Mouse (Mus musculus) E14TG2a.4 (cell line): ENCODE results near the gene Ror1.

Experiments used
- H3K27me3 ChIP-seq: 2 replicates; pipeline ENCODE4 v1.6.1; 2014; ENCODE audit warnings: low read length, control low read depth; ENCODE audit not compliant: insufficient read depth
- H3K36me3 ChIP-seq: 2 replicates; pipeline ENCODE4 v1.6.1; 2014; ENCODE audit warnings: low read length, control low read depth; ENCODE audit not compliant: insufficient read depth
- H3K4me1 ChIP-seq: replicated peaks from 2 replicates; pipeline ENCODE4 v1.6.1; 2014; ENCODE audit warnings: low read depth, low read length, control low read depth
- H3K4me3 ChIP-seq: replicated peaks from 2 replicates; pipeline ENCODE4 v1.5.1; 2014; ENCODE audit warnings: mild to moderate bottlenecking, low read length
- H3K9me3 ChIP-seq: 2 replicates; pipeline ENCODE4 v1.6.1; 2014; ENCODE audit warnings: low read length, control low read depth
- CTCF ChIP-seq: conservative IDR thresholded peaks from 2 replicates; pipeline ENCODE4 v1.5.1; 2014; ENCODE audit warnings: low read length
- NANOG ChIP-seq: IDR thresholded peaks from 2 replicates; pipeline ENCODE4 v1.6.1; 2014; ENCODE audit warnings: borderline replicate concordance, low read length, mixed read lengths
- POU5F1 ChIP-seq: IDR thresholded peaks from 2 replicates; pipeline ENCODE4 v1.6.1; 2014; ENCODE audit warnings: low read length, borderline replicate concordance

Ror1 gene

GRCm38 (mm10) chr4:100095685-100096595 is at the start of gene Ror1:
Ror1 (plus strand) TSS chr4:100095791.
- Histone ChIP-seq H3K36me3 (no peaks in the 10 kb centered on the region), H3K4me1 (peaks cover 49% of the 10 kb centered on the region), H3K9me3 (no peaks in the 10 kb centered on the region), H3K27me3 (peaks cover 62% of the 10 kb centered on the region), H3K4me3 (peak within 1 kb of the TSS; percentile 84)
- TF ChIP-seq POU5F1 = no peak
- TF ChIP-seq CTCF = peak; percentile 45
- no peak for TF ChIP-seq NANOG

GRCm38 (mm10) chr4:100047066-100047465 is 48.5 kb upstream of the Ror1 start:
- TF ChIP-seq POU5F1 (no peak), NANOG (no peak), CTCF (no peak)
- H3K36me3 ChIP-seq = no peaks in the 10 kb centered on the region
- no peak overlapping the region for H3K4me3 ChIP-seq
- peaks cover 7% of the 10 kb centered on the region; the same call in 1 of the 2 replicates for H3K4me1 ChIP-seq
- H3K27me3 ChIP-seq = peaks cover 24% of the 10 kb centered on the region
- H3K9me3 ChIP-seq = peaks cover 22% of the 10 kb centered on the region

- no peak overlapping the region for H3K4me3 ChIP-seq
- H3K4me1 ChIP-seq = peaks cover 5% of the 10 kb centered on the region; the same call in 1 of the 2 replicates
- no peaks in the 10 kb centered on the region for H3K36me3 ChIP-seq
- peaks cover 11% of the 10 kb centered on the region for H3K27me3 ChIP-seq
- TF ChIP-seq POU5F1 (no peak), CTCF (no peak), NANOG (no peak)
- H3K9me3 ChIP-seq = peaks cover 22% of the 10 kb centered on the region
Observed at GRCm38 (mm10) chr4:100048351-100048950, 47.1 kb upstream of the Ror1 start.

GRCm38 (mm10) chr4:100051767-100052166 is 43.8 kb upstream of the Ror1 start:
- no peaks in the 10 kb centered on the region for H3K36me3 ChIP-seq
- peaks cover 22% of the 10 kb centered on the region for H3K9me3 ChIP-seq
- peaks cover 5% of the 10 kb centered on the region; the same call in 1 of the 2 replicates for H3K4me1 ChIP-seq
- H3K4me3 ChIP-seq = no peak overlapping the region
- no peak for TF ChIP-seq CTCF
- no peak for TF ChIP-seq NANOG
- no peak for TF ChIP-seq POU5F1
- H3K27me3 ChIP-seq = no peaks in the 10 kb centered on the region

- Histone ChIP-seq H3K27me3 (no peaks in the 10 kb centered on the region), H3K36me3 (no peaks in the 10 kb centered on the region), H3K4me3 (no peak overlapping the region), H3K9me3 (peaks cover 22% of the 10 kb centered on the region), H3K4me1 (peaks cover 2% of the 10 kb centered on the region; the same call in 1 of the 2 replicates)
- TF ChIP-seq CTCF (no peak), POU5F1 (no peak), NANOG (no peak)
Observed at GRCm38 (mm10) chr4:100052258-100052657, 43.3 kb upstream of the Ror1 start.

GRCm38 (mm10) chr4:100056046-100056445 is 39.5 kb upstream of the Ror1 start:
- Histone ChIP-seq H3K4me1 (peaks cover 2% of the 10 kb centered on the region), H3K4me3 (no peak overlapping the region), H3K9me3 (peaks cover 4% of the 10 kb centered on the region), H3K27me3 (peaks cover 5% of the 10 kb centered on the region), H3K36me3 (no peaks in the 10 kb centered on the region)
- no peak for TF ChIP-seq CTCF
- no peak for TF ChIP-seq NANOG
- no peak for TF ChIP-seq POU5F1

GRCm38 (mm10) chr4:100056446-100056845 is 39.1 kb upstream of the Ror1 start:
- Histone ChIP-seq H3K36me3 (no peaks in the 10 kb centered on the region), H3K4me1 (peaks cover 6% of the 10 kb centered on the region), H3K9me3 (no peaks in the 10 kb centered on the region), H3K27me3 (peaks cover 9% of the 10 kb centered on the region), H3K4me3 (no peak overlapping the region)
- TF ChIP-seq CTCF (no peak), NANOG (no peak), POU5F1 (no peak)

GRCm38 (mm10) chr4:100057381-100057780 is 38.2 kb upstream of the Ror1 start:
- H3K4me3 ChIP-seq = no peak overlapping the region
- TF ChIP-seq CTCF (no peak), NANOG (no peak), POU5F1 (no peak)
- peaks cover 11% of the 10 kb centered on the region for H3K27me3 ChIP-seq
- peaks cover 8% of the 10 kb centered on the region for H3K4me1 ChIP-seq
- no peaks in the 10 kb centered on the region for H3K9me3 ChIP-seq
- H3K36me3 ChIP-seq = no peaks in the 10 kb centered on the region
